Mouse (Mus musculus): ENCODE measurements at regions not wholly inside any gene's neighbourhood (a gene's known extent, or its start where the extent isn't known, plus 50 kb on each side); places are given as distances from the start of the nearest gene placed in this dataset.

GRCm38 (mm10) chr10:91583204-91583603 lies 402.1 kb upstream of the Tmpo start:
- DNase-seq (ENCODE audit: low spot score), result no peak

GRCm38 (mm10) chr10:91580959-91581358 lies 399.8 kb upstream of the Tmpo start:
- no peak for DNase-seq (ENCODE audit: low spot score)

- no peak for DNase-seq (ENCODE audit: low spot score)
Measured at GRCm38 (mm10) chr10:91575323-91576064, 394.4 kb upstream of the Tmpo start.

- no peak for DNase-seq (ENCODE audit: low spot score)
Measured at GRCm38 (mm10) chr10:91572796-91573195, 391.7 kb upstream of the Tmpo start.

- DNase-seq (ENCODE audit: low spot score), result no peak
Measured at GRCm38 (mm10) chr10:91569046-91569445, 387.9 kb upstream of the Tmpo start.

- no peak for DNase-seq (ENCODE audit: low spot score)
Measured at GRCm38 (mm10) chr10:91566116-91566774, 385.1 kb upstream of the Tmpo start.

GRCm38 (mm10) chr10:91559307-91559706 lies 378.2 kb upstream of the Tmpo start:
- DNase-seq (ENCODE audit: low spot score), result no peak

- DNase-seq (ENCODE audit: low spot score), result no peak
Measured at GRCm38 (mm10) chr10:91548071-91548470, 367.0 kb upstream of the Tmpo start.

- DNase-seq (ENCODE audit: low spot score), result no peak
Measured at GRCm38 (mm10) chr10:91546140-91546539, 365.0 kb upstream of the Tmpo start.

- no peak for DNase-seq (ENCODE audit: low spot score)
Measured at GRCm38 (mm10) chr10:91545421-91545820, 364.3 kb upstream of the Tmpo start.

GRCm38 (mm10) chr10:91543167-91543918 lies 362.2 kb upstream of the Tmpo start:
- DNase-seq (ENCODE audit: low spot score), result no peak

- no peak for DNase-seq (ENCODE audit: low spot score)
Measured at GRCm38 (mm10) chr10:91542201-91542604, 361.1 kb upstream of the Tmpo start.

- DNase-seq (ENCODE audit: low spot score), result no peak
Measured at GRCm38 (mm10) chr10:91537241-91537640, 356.1 kb upstream of the Tmpo start.

- no peak for DNase-seq (ENCODE audit: low spot score)
Measured at GRCm38 (mm10) chr10:91535392-91535791, 354.3 kb upstream of the Tmpo start.

GRCm38 (mm10) chr10:91528305-91528704 lies 347.2 kb upstream of the Tmpo start:
- DNase-seq (ENCODE audit: low spot score), result no peak

GRCm38 (mm10) chr10:91521168-91521567 lies 340.1 kb upstream of the Tmpo start:
- DNase-seq (ENCODE audit: low spot score), result no peak

GRCm38 (mm10) chr10:91515021-91515371 lies 333.9 kb upstream of the Tmpo start:
- no peak for DNase-seq (ENCODE audit: low spot score)

- no peak for DNase-seq (ENCODE audit: low spot score)
Measured at GRCm38 (mm10) chr10:91514163-91515020, 333.3 kb upstream of the Tmpo start.

GRCm38 (mm10) chr10:91507038-91507437 lies 325.9 kb upstream of the Tmpo start:
- no peak for DNase-seq (ENCODE audit: low spot score)

GRCm38 (mm10) chr10:91504891-91505290 lies 323.8 kb upstream of the Tmpo start:
- DNase-seq (ENCODE audit: low spot score), result no peak

- DNase-seq (ENCODE audit: low spot score), result no peak
Measured at GRCm38 (mm10) chr10:91498543-91498942, 317.4 kb upstream of the Tmpo start.

GRCm38 (mm10) chr10:91464691-91465090 lies 283.6 kb upstream of the Tmpo start:
- DNase-seq (ENCODE audit: low spot score), result no peak
